Mouse (Mus musculus) spleen, adult 2 months (tissue): ENCODE results near the gene Tfeb. TPM values are rescaled to one million over a fixed set of nuclear protein-coding genes. Genes with fewer than 3 reads are reported as not detected.

Source experiments
- DNase-seq, 2 experiments: peaks; one replicate each; pipeline versions ENCODE4 v3.0.0 to v3.0.0-alpha.2; 2012 to 2021; ENCODE audit warnings: low spot score in 2 of 2, low read depth in 1 of 2
- H3K27ac ChIP-seq: fragments of 200-500 bp; 2 replicates; pipeline ENCODE4 v1.5.1; 2012; ENCODE audit warnings: low read length, inconsistent platforms; ENCODE audit not compliant: insufficient read depth
- H3K27me3 ChIP-seq: fragments of 200-500 bp; 2 replicates; pipeline ENCODE4 v1.6.1; 2012; ENCODE audit warnings: mild to moderate bottlenecking, moderate library complexity, low read length, inconsistent platforms; ENCODE audit not compliant: control insufficient read depth, insufficient read depth
- H3K36me3 ChIP-seq: fragments of 200-500 bp; 2 replicates; pipeline ENCODE4 v1.6.1; 2012; ENCODE audit warnings: mild to moderate bottlenecking, low read length, inconsistent platforms; ENCODE audit not compliant: control insufficient read depth, insufficient read depth
- H3K4me1 ChIP-seq: fragments of 200-500 bp; 2 replicates; pipeline ENCODE4 v1.6.1; 2011; ENCODE audit warnings: inconsistent platforms; ENCODE audit not compliant: control insufficient read depth, insufficient read depth, insufficient read length
- H3K4me3 ChIP-seq: fragments of 200-500 bp; 2 replicates; pipeline ENCODE4 v1.5.1; 2011; ENCODE audit warnings: mild to moderate bottlenecking, inconsistent platforms; ENCODE audit not compliant: insufficient read depth, insufficient read length; ENCODE audit errors: extremely low read depth
- CTCF ChIP-seq: fragments of 200-500 bp; IDR thresholded peaks from 2 replicates; pipeline ENCODE4 v1.5.1; 2011; ENCODE audit warnings: mild to moderate bottlenecking, inconsistent platforms; ENCODE audit not compliant: insufficient read depth, insufficient read length, insufficient replicate concordance; ENCODE audit errors: extremely low read depth
- POLR2A ChIP-seq: fragments of 200-500 bp; IDR thresholded peaks from 2 replicates; pipeline ENCODE4 v1.6.1; 2011; ENCODE audit warnings: low read depth, low read length, inconsistent platforms
- WGBS: fragments of 180-500 bp; shearing (Covaris S2); methylation state at CpG from one replicate; pipeline ENCODE4 v1.1.7; 2018; 5-methylcytosine and 5-hydroxymethylcytosine counted together
- polyA plus RNA-seq: library from polyadenylated mRNA; depleted of rRNA; stranded (reverse); fragments of >200 nt; gene quantifications from 2 replicates; pipeline ENCODE4 v1.2.3, GENCODE M21; 2012

The Tfeb gene
- polyA plus RNA-seq, 1 experiment = 110 TPM

DNA sequence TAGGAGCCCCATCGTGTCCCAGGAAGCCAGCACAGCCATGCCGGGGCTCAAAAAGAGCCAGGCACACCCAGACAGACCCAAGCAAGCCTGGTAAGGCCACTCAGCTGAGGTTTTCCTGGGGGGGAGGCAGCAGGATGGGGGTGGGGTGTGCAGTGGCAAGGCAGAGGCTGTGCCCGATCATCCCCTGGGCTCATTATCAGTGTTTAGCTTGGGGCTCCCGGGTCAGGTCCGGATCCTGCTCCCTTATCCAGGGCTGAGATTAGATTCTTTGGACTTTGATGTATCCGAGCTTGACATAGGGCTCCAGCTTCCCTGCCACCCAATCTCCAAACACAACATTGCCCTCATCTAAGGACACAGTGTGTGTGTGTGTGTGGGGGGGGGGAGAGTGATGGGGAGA is 24.9 kb upstream of the Tfeb start:
- Histone ChIP-seq H3K27ac (no peak overlapping the region), H3K4me1 (no peaks in the 10 kb centered on the region), H3K4me3 (no peak overlapping the region), H3K36me3 (no peaks in the 10 kb centered on the region), H3K27me3 (no peaks in the 10 kb centered on the region)
- WGBS = 81% methylated on average over 6 of the region's 6 CpGs
- no peak for TF ChIP-seq CTCF
- no peak for TF ChIP-seq POLR2A
- DNase-seq = no peak

DNA sequence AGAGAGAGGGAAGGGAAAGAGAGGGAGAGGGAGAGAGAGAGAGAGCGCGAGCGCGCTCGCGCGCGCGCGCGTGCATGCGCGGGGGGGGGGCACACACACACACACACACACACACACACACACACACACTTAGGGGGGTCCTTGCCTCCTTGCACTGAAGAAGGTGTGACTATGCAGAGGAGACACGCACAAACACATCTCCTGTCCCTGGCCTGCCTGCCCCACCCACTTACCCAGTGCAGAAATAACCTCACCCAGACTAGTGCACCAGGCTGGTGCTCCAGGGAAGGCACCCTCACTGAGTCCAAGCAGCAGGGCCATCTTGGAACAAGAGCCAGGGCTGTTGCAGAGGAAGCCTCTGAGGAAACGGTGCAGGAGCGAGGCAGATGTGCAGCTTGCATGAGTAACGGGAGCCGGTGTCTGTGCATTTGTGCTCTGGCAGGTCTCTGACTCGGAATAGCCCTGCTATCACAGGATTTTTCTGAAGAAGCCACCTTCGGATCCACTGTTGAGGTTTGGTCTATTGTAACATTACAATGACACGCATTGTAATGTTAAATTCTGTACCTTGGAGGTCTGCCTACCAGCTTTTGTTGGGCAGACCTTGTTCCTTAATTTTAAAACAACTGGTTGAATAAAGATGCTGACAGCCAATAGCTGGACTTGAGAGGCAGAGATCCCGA is 23.8 kb upstream of the Tfeb start:
- Histone ChIP-seq H3K36me3 (no peaks in the 10 kb centered on the region), H3K4me3 (no peak overlapping the region), H3K27ac (no peak overlapping the region), H3K27me3 (0 out of 2 replicates have a peak, but pooled peaks cover 1% of the 10 kb centered on the region), H3K4me1 (no peaks in the 10 kb centered on the region)
- no peak for DNase-seq
- TF ChIP-seq POLR2A (no peak), CTCF (no peak)
- 72% methylated on average over 15 of the region's 22 CpGs for WGBS

DNA sequence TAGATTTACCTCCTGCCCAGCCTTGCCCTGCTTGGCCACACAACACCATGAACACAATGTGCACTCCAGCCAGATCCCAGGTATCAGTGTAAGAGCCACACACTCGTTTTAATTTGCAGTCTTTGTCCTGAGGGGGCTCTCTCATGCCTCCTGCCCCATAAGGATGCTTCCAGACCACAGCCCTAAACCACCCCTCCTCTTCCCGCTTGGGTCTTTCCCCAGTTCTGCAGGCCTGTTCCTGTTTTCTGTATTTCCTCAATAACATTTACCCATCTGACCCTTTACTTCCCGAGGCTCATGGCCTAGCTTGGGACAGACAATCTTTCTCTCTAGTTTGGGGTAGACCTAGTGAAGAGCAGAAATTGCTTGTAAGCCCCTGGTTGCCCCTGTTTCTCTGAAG is 21.8 kb upstream of the Tfeb start:
- Histone ChIP-seq H3K36me3 (no peaks in the 10 kb centered on the region), H3K27me3 (0 out of 2 replicates have a peak, but pooled peaks cover 1% of the 10 kb centered on the region), H3K4me3 (no peak overlapping the region), H3K27ac (no peak overlapping the region), H3K4me1 (no peaks in the 10 kb centered on the region)
- DNase-seq = no peak
- TF ChIP-seq POLR2A (no peak), CTCF (no peak)
- 17% methylated on average over 3 of the region's 3 CpGs for WGBS

DNA sequence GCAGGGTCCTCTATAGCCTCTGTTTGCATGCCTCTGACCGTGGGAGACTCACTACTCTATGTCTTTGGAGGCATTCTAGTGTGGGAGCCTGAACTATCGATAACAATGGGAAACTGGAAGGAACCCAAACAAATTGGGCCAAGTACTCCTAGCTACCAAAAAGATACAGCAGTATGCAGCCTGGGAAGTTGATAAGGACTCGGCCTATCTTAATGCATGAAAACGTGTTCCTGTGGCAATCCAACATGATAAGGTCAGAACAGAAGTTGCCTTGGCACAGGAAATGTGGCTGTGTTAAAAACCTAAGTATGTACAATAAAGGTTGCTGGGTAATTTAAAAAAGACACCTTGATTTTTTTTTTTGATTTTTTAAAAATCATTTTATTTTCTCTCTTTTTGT is 15.6 kb upstream of the Tfeb start:
- 69% methylated on average over 4 of the region's 4 CpGs for WGBS
- TF ChIP-seq CTCF = no peak
- TF ChIP-seq POLR2A = no peak
- H3K27ac ChIP-seq = no peak overlapping the region
- no peak overlapping the region for H3K4me3 ChIP-seq
- DNase-seq = no peak
- no peaks in the 10 kb centered on the region for H3K36me3 ChIP-seq
- H3K27me3 ChIP-seq = 0 out of 2 replicates have a peak, but pooled peaks cover 1% of the 10 kb centered on the region
- no peaks in the 10 kb centered on the region for H3K4me1 ChIP-seq

DNA sequence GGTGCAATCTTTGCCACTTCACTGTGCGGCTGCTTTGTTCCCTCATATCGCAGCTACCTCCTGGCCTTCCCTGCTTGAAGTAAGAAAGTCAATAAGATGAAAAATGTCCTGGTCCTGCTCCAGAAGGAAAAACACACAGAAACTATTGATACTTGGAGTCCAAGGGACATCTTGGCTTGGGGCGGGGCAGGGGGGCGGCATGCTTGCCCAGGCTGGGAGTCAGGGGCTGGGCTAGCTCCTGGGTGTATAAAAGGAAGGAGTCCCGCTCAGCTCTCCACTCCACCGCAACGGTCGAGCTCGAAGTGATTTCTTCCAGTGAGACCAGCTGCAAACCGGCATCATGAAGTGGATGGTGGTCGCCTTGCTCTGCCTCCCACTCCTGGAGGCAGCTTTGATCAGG is 10.3 kb upstream of the Tfeb start, which contains the start of gene Pgc:
Pgc (plus strand) TSS at position 277 of the 400 bp plus-strand sequence.
- H3K4me1 ChIP-seq = no peaks in the 10 kb centered on the region
- no peak within 1 kb of the TSS for H3K27ac ChIP-seq
- TF ChIP-seq CTCF (no peak), POLR2A (no peak)
- H3K27me3 ChIP-seq = no peaks in the 10 kb centered on the region
- no peak for DNase-seq
- no peaks in the 10 kb centered on the region for H3K36me3 ChIP-seq
- no peak within 1 kb of the TSS for H3K4me3 ChIP-seq
- WGBS = 88% methylated on average over 11 of the region's 11 CpGs

DNA sequence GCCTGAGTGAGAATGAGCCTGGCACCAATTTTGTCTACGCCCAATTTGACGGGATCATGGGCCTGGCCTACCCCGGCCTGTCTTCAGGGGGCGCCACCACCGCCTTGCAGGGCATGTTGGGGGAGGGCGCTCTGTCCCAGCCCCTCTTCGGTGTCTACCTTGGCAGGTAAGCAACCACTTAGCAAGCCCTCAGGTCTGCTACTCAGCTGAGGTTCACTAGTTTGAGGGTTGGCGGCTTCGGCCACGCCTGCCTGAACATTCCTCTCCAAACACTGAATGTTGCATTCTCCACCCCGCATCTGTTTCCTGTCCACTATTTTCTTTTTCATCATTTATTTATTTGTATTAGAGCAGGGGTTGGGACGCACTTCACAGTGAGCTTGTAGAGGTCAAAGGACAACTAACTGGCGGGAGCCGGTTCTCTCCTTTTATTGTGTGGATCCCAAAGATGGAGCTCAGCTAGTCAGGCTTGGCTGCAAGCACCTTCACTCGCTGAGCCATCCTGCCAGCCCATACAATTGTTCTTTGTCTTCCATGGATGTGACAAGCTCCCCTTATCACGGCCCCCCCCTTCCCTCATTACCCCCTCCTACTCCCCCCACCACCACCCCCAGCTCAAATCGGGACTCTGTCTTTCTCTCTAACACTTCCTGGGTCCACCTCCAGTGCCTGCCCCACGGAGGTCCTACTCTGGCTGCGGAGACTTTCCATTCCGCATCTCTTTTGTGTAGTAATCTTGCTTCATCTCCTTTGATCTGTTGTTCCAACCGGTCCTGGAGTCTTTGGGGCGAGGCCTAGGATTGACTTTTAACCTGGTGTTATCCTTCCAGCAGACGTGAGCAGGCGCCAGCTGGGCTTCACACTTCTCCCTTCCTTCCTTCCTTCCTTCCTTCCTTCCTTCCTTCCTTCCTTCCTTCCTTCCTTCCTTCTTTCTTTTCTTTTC is 5.9 kb upstream of the Tfeb start:
- TF ChIP-seq CTCF = no peak
- TF ChIP-seq POLR2A = no peak
- WGBS = 80% methylated on average over 24 of the region's 24 CpGs
- no peaks in the 10 kb centered on the region for H3K27me3 ChIP-seq
- no peak overlapping the region for H3K4me3 ChIP-seq
- H3K4me1 ChIP-seq = no peaks in the 10 kb centered on the region
- H3K27ac ChIP-seq = no peak overlapping the region
- H3K36me3 ChIP-seq = no peaks in the 10 kb centered on the region
- no peak for DNase-seq

DNA sequence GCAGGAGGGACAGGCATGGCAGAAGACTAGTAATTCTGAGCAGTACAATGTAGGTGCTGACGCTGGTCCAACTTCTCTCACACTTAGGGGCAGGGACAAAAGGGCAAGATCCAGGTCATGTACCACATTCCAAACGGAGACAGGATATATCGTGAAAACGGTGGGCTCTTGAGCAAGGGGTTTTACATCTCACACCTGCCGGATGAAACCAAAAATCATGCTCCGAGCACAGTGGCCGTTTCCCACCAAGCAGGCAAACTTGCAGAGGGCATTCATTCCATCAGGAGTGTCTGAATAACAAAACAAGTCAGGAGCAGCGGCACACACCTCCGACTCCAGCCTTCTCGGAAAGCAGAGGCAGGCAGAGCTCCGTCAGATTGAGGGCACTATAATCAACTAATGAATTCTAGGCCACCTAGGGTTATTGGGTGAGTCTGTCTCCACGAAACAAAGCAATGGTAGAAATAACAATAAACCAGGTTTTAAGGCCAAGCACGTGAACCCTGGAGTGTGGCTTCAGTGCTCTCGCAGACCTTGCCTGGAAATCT is 1.2 kb upstream of the Tfeb start:
- no peaks in the 10 kb centered on the region for H3K27me3 ChIP-seq
- no peak overlapping the region for H3K27ac ChIP-seq
- no peaks in the 10 kb centered on the region for H3K36me3 ChIP-seq
- no peak overlapping the region for H3K4me3 ChIP-seq
- TF ChIP-seq POLR2A = no peak
- TF ChIP-seq CTCF = no peak
- DNase-seq = no peak
- peaks cover 9% of the 10 kb centered on the region; the same call in 1 of the 2 replicates for H3K4me1 ChIP-seq
- 92% methylated on average over 14 of the region's 14 CpGs for WGBS
